Mouse (Mus musculus) frontal cortex, adult (tissue): ENCODE results near the gene Zfp428.

ENCODE experiments used
- ATAC-seq: cut with Nextera tagmentation; 2 replicates; pipeline ENCODE4 v1.9.2; 2017; ENCODE audit warnings: mild to moderate bottlenecking, moderate library complexity, mixed read lengths; ENCODE audit not compliant: low TSS enrichment

Zfp428 gene

DNA sequence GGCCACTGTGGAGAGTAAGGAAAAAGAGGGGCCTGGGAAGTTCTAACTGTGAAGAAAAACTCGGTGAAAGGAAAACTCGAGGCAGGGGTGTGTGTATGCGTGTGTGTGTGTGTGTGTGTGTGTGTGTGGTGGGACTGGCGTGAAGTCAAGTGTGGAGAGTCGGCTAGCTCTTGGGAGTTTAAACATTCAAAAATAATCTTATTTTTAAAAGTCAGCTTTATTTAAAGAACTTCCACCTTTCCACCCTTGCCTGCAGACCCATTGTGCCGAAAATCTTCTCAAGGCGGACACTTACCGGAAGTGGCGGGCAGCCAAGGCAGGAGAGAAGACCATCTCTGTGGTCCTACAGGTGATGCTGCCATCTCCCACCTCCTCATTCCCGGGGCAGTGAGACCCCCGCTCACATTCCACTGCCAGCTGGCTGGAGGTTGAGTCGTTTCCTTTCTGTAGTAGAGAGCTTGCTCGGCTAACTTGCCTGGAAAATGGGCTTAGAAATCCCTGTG lies 40.8 kb downstream of the Zfp428 start:
- no peak for ATAC-seq

DNA sequence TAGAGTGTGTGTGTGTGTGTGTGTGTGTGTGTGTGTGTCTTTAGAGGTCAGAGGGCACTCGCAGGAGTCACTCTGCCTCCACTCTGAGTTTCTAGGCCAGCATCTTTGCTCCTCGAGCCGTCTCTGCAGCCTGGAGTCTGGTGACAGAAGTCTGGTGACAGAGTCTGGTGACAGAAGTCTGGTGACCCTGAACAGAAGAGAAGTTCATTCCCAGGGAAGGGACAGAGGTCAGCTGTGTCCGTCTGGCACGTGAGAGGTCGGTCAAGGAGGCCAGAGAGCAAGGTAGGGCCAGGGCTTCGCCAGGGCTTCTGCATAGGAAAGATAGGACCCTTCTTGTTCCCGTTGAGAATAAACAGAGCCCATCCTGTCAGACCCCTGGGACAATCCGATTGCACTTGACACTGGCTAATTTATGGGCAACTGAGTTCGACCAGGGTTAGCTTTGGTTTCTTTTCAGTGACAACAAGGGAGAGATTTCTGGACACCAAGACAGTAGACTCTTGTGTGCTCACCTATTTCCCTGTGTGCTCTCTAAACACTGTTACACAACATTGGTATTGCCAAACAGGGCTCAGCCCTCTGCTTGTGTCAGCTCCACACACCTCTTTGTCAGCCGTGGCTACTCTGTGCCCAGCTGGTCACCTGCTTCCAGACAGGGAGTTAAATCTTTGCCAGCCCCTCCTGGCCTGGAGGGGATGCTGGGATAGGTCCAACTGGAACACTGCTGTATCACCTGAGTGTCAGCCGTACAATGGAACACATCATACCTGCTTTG lies 45.4 kb downstream of the Zfp428 start:
- ATAC-seq = no peak

DNA sequence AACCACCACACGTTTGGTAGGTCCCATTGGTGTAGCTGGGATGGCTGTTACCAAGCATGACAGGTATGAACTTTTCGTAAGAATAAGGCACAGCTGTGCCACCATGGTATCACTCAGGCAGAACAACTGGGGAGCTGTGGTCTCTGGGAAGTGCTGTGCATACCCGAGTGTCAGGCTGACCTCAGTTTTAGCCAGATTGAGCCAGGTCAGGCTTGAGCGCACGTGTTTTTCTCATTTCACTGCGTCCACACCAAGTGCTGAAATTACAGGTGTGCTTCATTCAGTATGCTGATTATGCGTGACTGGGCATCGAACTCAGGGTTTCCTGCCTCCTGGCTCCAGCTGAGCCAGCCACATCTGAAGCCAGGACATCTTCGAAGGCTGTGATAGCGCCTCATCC lies 49.0 kb downstream of the Zfp428 start:
- no peak for ATAC-seq

DNA sequence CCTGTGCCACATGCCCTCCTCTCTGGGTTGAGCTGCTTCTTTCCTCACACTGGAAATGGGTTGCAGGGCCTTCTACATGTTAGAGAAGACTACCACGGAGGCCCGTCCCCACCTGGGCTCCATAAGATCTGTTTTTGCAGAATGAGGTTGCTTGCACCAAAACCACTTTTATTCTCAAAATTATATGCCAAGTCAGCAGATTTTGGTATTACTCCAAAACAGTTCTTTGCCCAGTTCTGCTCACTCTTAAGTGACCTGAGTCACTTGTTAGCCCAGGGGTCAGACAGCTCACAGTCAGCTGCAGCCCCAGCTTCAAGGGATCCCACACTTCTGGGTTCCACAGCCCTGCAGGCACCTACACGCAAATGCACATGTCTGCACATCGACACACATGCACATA lies 54.6 kb downstream of the Zfp428 start:
- no peak for ATAC-seq

DNA sequence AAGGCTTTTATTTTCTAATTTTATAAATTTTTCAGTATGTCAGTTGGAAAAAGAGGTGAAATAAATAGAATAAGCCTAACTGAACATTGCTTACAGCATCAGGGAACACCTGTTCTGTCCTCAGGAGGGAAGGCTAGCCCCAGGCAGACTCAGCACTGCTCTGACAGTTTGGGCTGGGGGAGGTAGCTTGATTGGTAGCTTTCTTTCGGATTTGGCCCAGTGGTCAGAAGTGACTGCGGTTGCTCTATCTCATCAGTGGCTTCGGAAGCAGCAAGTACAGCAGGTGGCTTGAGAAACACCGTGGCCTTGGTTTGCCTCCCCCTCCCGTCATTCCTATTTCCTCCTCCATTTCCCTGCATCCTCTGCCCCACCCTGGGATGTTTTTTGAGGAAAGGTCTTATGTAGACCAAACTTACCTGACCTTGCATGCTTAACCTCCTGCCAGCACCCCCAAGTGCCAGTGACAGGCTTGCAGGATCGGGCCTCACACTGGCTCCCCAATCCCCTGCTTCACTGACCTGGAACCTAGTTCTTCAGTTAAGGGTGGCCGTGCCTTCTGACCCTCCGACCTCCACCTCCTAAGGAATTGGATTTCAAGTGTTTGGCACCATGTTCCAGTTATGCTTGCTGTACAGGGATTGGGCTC lies 56.5 kb downstream of the Zfp428 start:
- no peak for ATAC-seq

DNA sequence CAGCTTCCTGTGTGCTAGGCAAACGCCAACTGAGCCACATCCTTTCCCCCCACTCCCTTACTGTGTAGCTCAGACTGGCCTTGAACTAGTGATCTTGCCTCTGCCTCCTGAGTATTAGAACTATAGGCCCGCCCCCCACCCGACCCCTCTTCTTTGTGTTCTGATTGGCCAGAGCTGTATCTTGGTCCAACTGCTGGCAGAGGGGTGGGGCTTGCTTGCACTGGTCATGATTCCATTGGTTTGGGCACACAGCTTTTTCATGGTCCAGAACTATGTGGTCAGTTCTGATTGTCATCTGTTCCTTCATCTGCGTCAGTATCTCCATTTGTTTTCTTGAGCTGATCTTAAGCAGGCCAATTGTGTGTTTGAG lies 57.0 kb downstream of the Zfp428 start:
- ATAC-seq = no peak

DNA sequence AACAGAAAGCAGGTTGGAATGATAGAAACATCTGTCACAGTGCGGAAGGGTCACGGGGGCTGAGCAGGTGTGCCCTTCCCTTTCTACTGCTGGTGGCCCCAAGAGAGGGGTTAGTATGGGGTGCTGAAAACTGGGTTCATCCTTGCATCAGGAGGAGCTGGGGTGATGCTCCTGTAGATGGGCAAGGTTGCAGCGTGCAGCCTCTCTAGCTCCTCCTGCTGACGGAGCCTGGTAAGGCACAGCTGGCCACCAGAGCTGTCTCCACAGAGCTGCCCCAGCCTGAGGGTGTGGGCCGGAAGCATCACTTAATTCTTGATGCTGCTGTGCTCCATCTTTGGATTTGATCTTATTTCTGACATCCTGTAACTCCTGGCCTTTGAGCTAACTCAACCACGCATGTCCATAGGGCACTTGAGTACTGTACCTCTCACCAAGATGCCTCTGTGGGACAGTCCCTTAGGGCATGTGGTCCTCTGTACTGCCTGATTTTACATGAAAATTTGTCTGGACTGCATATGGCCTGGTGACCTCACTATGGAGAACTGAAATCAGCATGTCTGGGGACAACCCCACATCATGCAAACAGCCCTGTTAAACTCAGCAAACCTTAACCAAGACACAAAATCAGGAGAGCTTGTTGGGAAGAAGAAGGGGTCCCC lies 57.9 kb downstream of the Zfp428 start:
- ATAC-seq = peak; percentile 58; the same call in 1 of the 2 replicates
